In genomic region chr12:85473481-85474297, GRCm38 (mm10) we compare ENCODE assay signal across 8 mouse cellular contexts. TPM values are rescaled to one million over a fixed set of nuclear protein-coding genes. Genes with fewer than 3 reads are reported as not detected.
DNase-seq lines count a peak whose midpoint lies in the region; ATAC-seq and TF ChIP-seq lines count a peak whose summit lies in the region.

Gene Fos (plus strand): TSS chr12:85473890.

- H3K9ac ChIP-seq in forebrain, embryonic 15.5 days (replicated peaks): peak within 1 kb of the TSS; percentile 53
- H3K9ac ChIP-seq in neural tube, embryonic 15.5 days (replicated peaks): peak within 1 kb of the TSS; percentile 55

- peak within 1 kb of the TSS; percentile 100 for H3K4me2 ChIP-seq in forebrain, embryonic 15.5 days (replicated peaks)
- peak within 1 kb of the TSS; percentile 97 for H3K4me2 ChIP-seq in neural tube, embryonic 15.5 days

- H3K9me3 ChIP-seq in forebrain, embryonic 15.5 days: no peaks in the 10 kb centered on the region
- H3K9me3 ChIP-seq in neural tube, embryonic 15.5 days (replicated peaks): no peaks in the 10 kb centered on the region

- H3K4me3 ChIP-seq in forebrain, embryonic 15.5 days: peak within 1 kb of the TSS; percentile 59
- peak within 1 kb of the TSS; percentile 74 for H3K4me3 ChIP-seq in lung, adult 2 months (replicated peaks; ENCODE audit: extremely low read depth, low read depth, low read length)
- H3K4me3 ChIP-seq in neural tube, embryonic 15.5 days (replicated peaks): peak within 1 kb of the TSS; percentile 61

- WGBS in forebrain, embryonic 15.5 days: under 1% methylated on average over 56 of the region's 56 CpGs
- under 1% methylated on average over 56 of the region's 56 CpGs for WGBS in lung, adult 2 months
- WGBS in neural tube, embryonic 15.5 days: under 1% methylated on average over 56 of the region's 56 CpGs

- H3K27me3 ChIP-seq in forebrain, embryonic 15.5 days: peaks cover 18% of the 10 kb centered on the region
- peaks cover 23% of the 10 kb centered on the region for H3K27me3 ChIP-seq in neural tube, embryonic 15.5 days (replicated peaks)

- peak; percentile 88 for ATAC-seq in forebrain, embryonic 15.5 days (replicated peaks)
- ATAC-seq in neural tube, embryonic 15.5 days (ENCODE audit: low FRiP score): peak; percentile 90

- intact Hi-C loops in heart, postnatal 25 days (cut with DNase I): loop anchor here (1.0 to 5.0 kb wide), 3 partner anchors 12 to 36 kb away; no protein-coding TSS in a partner anchor

- no peak for TF ChIP-seq CTCF in lung, adult 2 months (IDR thresholded peaks at IDR 0.05; ENCODE audit: insufficient read depth, low read length)

- peak; percentile 100 for TF ChIP-seq POLR2A in lung, adult 2 months (IDR thresholded peaks at IDR 0.05; ENCODE audit: borderline replicate concordance, extremely low read depth, low read depth, low read length)

- DNase-seq in ES-CJ7 (ENCODE audit: low read depth, low spot score): peak; percentile 88
- DNase-seq in cerebellum, adult 11 months: peak; percentile 83
- DNase-seq in heart, postnatal 25 days (ENCODE audit: low spot score): peak; percentile 84
- DNase-seq in layer of hippocampus, adult 18-20 months (ENCODE audit: low spot score in 2 of 2): peak; percentile 74 to 91
- peak; percentile 95 for DNase-seq in lung, adult 2 months
- DNase-seq in testis, postnatal 14 days (ENCODE audit: low spot score): peak; percentile 82

- H3K27ac ChIP-seq in forebrain, embryonic 15.5 days (replicated peaks): peak within 1 kb of the TSS; percentile 33
- peak within 1 kb of the TSS; percentile 79 for H3K27ac ChIP-seq in neural tube, embryonic 15.5 days (replicated peaks)

- no peaks in the 10 kb centered on the region for H3K36me3 ChIP-seq in forebrain, embryonic 15.5 days
- H3K36me3 ChIP-seq in neural tube, embryonic 15.5 days: no peaks in the 10 kb centered on the region

- peaks cover 42% of the 10 kb centered on the region for H3K4me1 ChIP-seq in forebrain, embryonic 15.5 days
- H3K4me1 ChIP-seq in lung, adult 2 months (ENCODE audit: control insufficient read depth, insufficient read depth, low read length): peaks cover 3% of the 10 kb centered on the region; the same call in 1 of the 2 replicates
- H3K4me1 ChIP-seq in neural tube, embryonic 15.5 days: peaks cover 43% of the 10 kb centered on the region

RNA-seq across cellular contexts. Expression of gene Fos, which starts in this region (rescaled TPM):
- polyA plus RNA-seq in forebrain, embryonic 15.5 days (2015; fragmentation: Nextera tagmentation; extraction: Ambion mirVana): 1.6 and 2.2 TPM in 2 replicates
- total RNA-seq in heart, postnatal 25 days (2021): 1 to 10 TPM; 3.4 to 3.9 TPM
- total RNA-seq in layer of hippocampus, adult 18-20 months (2021): 10 to 100 TPM; 26.1 to 28.2 TPM
- 37.8 and 55.0 TPM in 2 replicates for polyA plus RNA-seq in lung, adult 2 months (2012; rRNA removed)
- polyA plus RNA-seq in neural tube, embryonic 15.5 days (2015; fragmentation: Nextera tagmentation; extraction: Ambion mirVana): 5.7 and 6.0 TPM in 2 replicates

Comparison
In these comparisons a context has a peak if more than half of its experiments do, and no peak if none do; other contexts are left out.
1. Peak in every context shown above with its lines: DNase-seq, ATAC-seq, H3K4me3 ChIP-seq and H3K27ac ChIP-seq.
2. RNA of gene Fos (total RNA-seq): 26.1 to 28.2 TPM in layer of hippocampus, adult 18-20 months; 3.4 to 3.9 TPM in heart, postnatal 25 days; every median in the first group is over 4 times any median in the second.